Mouse (Mus musculus) CH12.LX (cell line): ENCODE measurements around the gene Cd33. TPM values are rescaled to one million over a fixed set of nuclear protein-coding genes. Genes with fewer than 3 reads are reported as not detected.

Experiments used
- DNase-seq: peaks from one replicate; pipeline ENCODE4 v3.0.0-alpha.2; 2013; ENCODE audit errors: extremely low read depth
- H3K27ac ChIP-seq: 2 replicates; pipeline ENCODE4 v1.5.1; 2012; ENCODE audit warnings: low read depth, mild to moderate bottlenecking, control low read depth, moderate library complexity; ENCODE audit not compliant: insufficient read depth
- H3K27me3 ChIP-seq: replicated peaks from 2 replicates; pipeline ENCODE3; 2012; ENCODE audit warnings: inconsistent platforms
- H3K36me3 ChIP-seq, 2 experiments: replicated peaks in 1 of 2; 2 replicates each; pipeline versions ENCODE3 to v1.6.1; 2012; ENCODE audit warnings: inconsistent platforms in 1 of 2, low read length in 1 of 2, mild to moderate bottlenecking in 1 of 2, mixed read lengths in 1 of 2, moderate library complexity in 1 of 2; ENCODE audit not compliant: control insufficient read depth in 1 of 2, insufficient read depth in 1 of 2
- H3K4me1 ChIP-seq, 2 experiments: 2 replicates each; pipeline ENCODE4 v1.6.1; 2012; ENCODE audit warnings: inconsistent platforms in 1 of 2, moderate library complexity in 1 of 2; ENCODE audit not compliant: insufficient read depth in 2 of 2, control insufficient read depth in 1 of 2
- H3K4me2 ChIP-seq: 2 replicates; pipeline ENCODE4 v1.6.1; 2012; ENCODE audit warnings: low read depth, mild to moderate bottlenecking, control low read depth; ENCODE audit not compliant: poor library complexity, insufficient read depth, severe bottlenecking
- H3K4me3 ChIP-seq, 3 experiments: fragments of 150-350 bp in 1 of 3; sonication (generic) in 1 of 3; replicated peaks in 1 of 3; 2 replicates each; pipeline versions ENCODE3 to v1.5.1; 2011 to 2012; ENCODE audit warnings: low read depth in 2 of 3, low read length in 2 of 3, mild to moderate bottlenecking in 2 of 3, moderate library complexity in 2 of 3, control low read depth in 1 of 3, improper control_type of control experiment in 1 of 3, inconsistent platforms in 1 of 3, mixed read lengths in 1 of 3; ENCODE audit not compliant: poor library complexity in 1 of 3
- H3K79me2 ChIP-seq: replicated peaks from 2 replicates; pipeline ENCODE4 v1.6.1; 2012; ENCODE audit warnings: mild to moderate bottlenecking, moderate library complexity; ENCODE audit not compliant: control insufficient read depth, poor library complexity, insufficient read depth, severe bottlenecking; ENCODE audit errors: extremely low read depth
- H3K9ac ChIP-seq: 2 replicates; pipeline ENCODE4 v1.6.1; 2012; ENCODE audit warnings: low read depth, mild to moderate bottlenecking, control low read depth, moderate library complexity; ENCODE audit not compliant: insufficient read depth
- H3K9me3 ChIP-seq: replicated peaks from 2 replicates; pipeline ENCODE3; 2012; ENCODE audit warnings: low read length, inconsistent platforms, mixed read lengths
- CHD1 ChIP-seq: IDR thresholded peaks from 2 replicates; pipeline ENCODE4 v1.6.1; 2012; ENCODE audit warnings: low read depth, low read length, improper control_type of control experiment, inconsistent platforms
- CHD2 ChIP-seq: IDR thresholded peaks from 2 replicates; pipeline ENCODE4 v1.6.1; 2011; ENCODE audit warnings: low read length, improper control_type of control experiment
- CTCF ChIP-seq, 2 experiments: IDR thresholded peaks in 1 of 2; conservative IDR thresholded peaks in 1 of 2; 2 replicates each; pipeline ENCODE4 v1.5.1; 2011 to 2012; ENCODE audit warnings: low read depth in 2 of 2, low read length in 2 of 2, improper control_type of control experiment in 1 of 2, inconsistent platforms in 1 of 2, mild to moderate bottlenecking in 1 of 2, moderate library complexity in 1 of 2
- ETS1 ChIP-seq: conservative IDR thresholded peaks from 2 replicates; pipeline ENCODE4 v1.6.1; 2012; ENCODE audit warnings: low read depth, mild to moderate bottlenecking, inconsistent platforms, low read length, improper control_type of control experiment, moderate library complexity
- GABPA ChIP-seq: IDR thresholded peaks from 2 replicates; pipeline ENCODE4 v1.6.1; 2012; ENCODE audit warnings: low read depth, low read length, improper control_type of control experiment, inconsistent platforms; ENCODE audit not compliant: insufficient replicate concordance
- IRF4 ChIP-seq: IDR thresholded peaks from 2 replicates; pipeline ENCODE4 v1.6.1; 2014; ENCODE audit warnings: low read depth, mild to moderate bottlenecking, inconsistent platforms, low read length, improper control_type of control experiment
- JUND ChIP-seq: conservative IDR thresholded peaks from 2 replicates; pipeline ENCODE4 v1.6.1; 2011; ENCODE audit warnings: low read depth, low read length, improper control_type of control experiment
- MAFK ChIP-seq: IDR thresholded peaks from 2 replicates; pipeline ENCODE4 v1.6.1; 2011; ENCODE audit warnings: low read length, improper control_type of control experiment; ENCODE audit not compliant: insufficient replicate concordance
- MAX ChIP-seq: IDR thresholded peaks from 2 replicates; pipeline ENCODE4 v1.6.1; 2011; ENCODE audit warnings: low read length, improper control_type of control experiment
- MAZ ChIP-seq: IDR thresholded peaks from 2 replicates; pipeline ENCODE4 v1.6.1; 2012; ENCODE audit warnings: low read depth, mild to moderate bottlenecking, inconsistent platforms, low read length, improper control_type of control experiment, moderate library complexity
- MEF2A ChIP-seq: IDR thresholded peaks from 2 replicates; pipeline ENCODE4 v1.6.1; 2014; ENCODE audit warnings: low read depth, mild to moderate bottlenecking, inconsistent platforms, low read length, improper control_type of control experiment, borderline replicate concordance
- MXI1 ChIP-seq: IDR thresholded peaks from 2 replicates; pipeline ENCODE4 v1.6.1; 2011; ENCODE audit warnings: mild to moderate bottlenecking, low read depth, low read length, improper control_type of control experiment
- NRF1 ChIP-seq: IDR thresholded peaks from 2 replicates; pipeline ENCODE4 v1.6.1; 2014; ENCODE audit warnings: low read depth, mild to moderate bottlenecking, inconsistent platforms, low read length, improper control_type of control experiment, moderate library complexity
- PAX5 ChIP-seq: IDR thresholded peaks from 2 replicates; pipeline ENCODE4 v1.6.1; 2012; ENCODE audit warnings: low read length, inconsistent platforms, mixed read lengths
- POLR2A ChIP-seq: IDR thresholded peaks from 2 replicates; pipeline ENCODE4 v1.6.1; 2011; ENCODE audit warnings: low read depth, mild to moderate bottlenecking, improper control_type of control experiment, low read length
- POLR2AphosphoS2 ChIP-seq: IDR thresholded peaks from 2 replicates; pipeline ENCODE4 v1.6.1; 2011; ENCODE audit warnings: low read depth, low read length, improper control_type of control experiment
- RAD21 ChIP-seq: IDR thresholded peaks from 2 replicates; pipeline ENCODE4 v1.6.1; 2011; ENCODE audit warnings: low read depth, mild to moderate bottlenecking, low read length, improper control_type of control experiment, moderate library complexity
- RCOR1 ChIP-seq: conservative IDR thresholded peaks from 2 replicates; pipeline ENCODE4 v1.6.1; 2012; ENCODE audit warnings: low read depth, mild to moderate bottlenecking, inconsistent platforms, low read length, improper control_type of control experiment
- SMC3 ChIP-seq: IDR thresholded peaks from 2 replicates; pipeline ENCODE4 v1.6.1; 2011; ENCODE audit warnings: low read depth, low read length, improper control_type of control experiment
- TBP ChIP-seq: conservative IDR thresholded peaks from 2 replicates; pipeline ENCODE4 v1.6.1; 2011; ENCODE audit warnings: low read depth, low read length, improper control_type of control experiment
- TCF12 ChIP-seq: IDR thresholded peaks from 2 replicates; pipeline ENCODE4 v1.6.1; 2014; ENCODE audit warnings: low read depth, mild to moderate bottlenecking, inconsistent platforms, low read length, improper control_type of control experiment
- UBTF ChIP-seq: IDR thresholded peaks from 2 replicates; pipeline ENCODE4 v1.6.1; 2012; ENCODE audit warnings: low read depth, mild to moderate bottlenecking, inconsistent platforms, low read length, improper control_type of control experiment, moderate library complexity
- ZKSCAN1 ChIP-seq: IDR thresholded peaks from 2 replicates; pipeline ENCODE4 v1.6.1; 2012; ENCODE audit warnings: low read depth, inconsistent platforms, low read length, improper control_type of control experiment, borderline replicate concordance
- ZMIZ1 ChIP-seq: IDR thresholded peaks from 2 replicates; pipeline ENCODE4 v1.6.1; 2012; ENCODE audit warnings: low read depth, mild to moderate bottlenecking, inconsistent platforms, low read length, improper control_type of control experiment
- dilution Hi-C: fragments of 300-500 bp; cut with MboI; formaldehyde crosslinking; loops from 2 replicates; pipeline ENCODE4 v1.14.3; 2020; ENCODE audit warnings: low sequenced_read_pairs; ENCODE audit not compliant: extremely low pct_unique_long_range_greater_than_20kb, extremely low pct_ligation_motif_present
- in situ Hi-C: fragments of 300-500 bp; cut with MboI; formaldehyde crosslinking; loops from 3 replicates; pipeline ENCODE4 v1.14.3; 2019; ENCODE audit warnings: low sequenced_read_pairs, low pct_ligation_motif_present, low pct_unique_long_range_greater_than_20kb, mixed read lengths
- polyA plus RNA-seq: library from polyadenylated mRNA; unstranded; fragments of >175 nt; gene quantifications from 2 replicates; pipeline ENCODE4 v1.2.1, GENCODE M21; 2012; ENCODE audit warnings: low read depth; ENCODE audit not compliant: insufficient read length
- total RNA-seq, 2 experiments: library from RNA; depleted of rRNA; stranded (reverse); fragments of 300-350 nt in 1 of 2; fragments of >200 nt in 1 of 2; gene quantifications; 2 replicates each; pipeline ENCODE4 v1.2.3; 2012 to 2014

Cd33 gene
- total and polyA plus RNA-seq, 3 experiments = 0.08 to 0.40 (median 0.09) TPM

DNA sequence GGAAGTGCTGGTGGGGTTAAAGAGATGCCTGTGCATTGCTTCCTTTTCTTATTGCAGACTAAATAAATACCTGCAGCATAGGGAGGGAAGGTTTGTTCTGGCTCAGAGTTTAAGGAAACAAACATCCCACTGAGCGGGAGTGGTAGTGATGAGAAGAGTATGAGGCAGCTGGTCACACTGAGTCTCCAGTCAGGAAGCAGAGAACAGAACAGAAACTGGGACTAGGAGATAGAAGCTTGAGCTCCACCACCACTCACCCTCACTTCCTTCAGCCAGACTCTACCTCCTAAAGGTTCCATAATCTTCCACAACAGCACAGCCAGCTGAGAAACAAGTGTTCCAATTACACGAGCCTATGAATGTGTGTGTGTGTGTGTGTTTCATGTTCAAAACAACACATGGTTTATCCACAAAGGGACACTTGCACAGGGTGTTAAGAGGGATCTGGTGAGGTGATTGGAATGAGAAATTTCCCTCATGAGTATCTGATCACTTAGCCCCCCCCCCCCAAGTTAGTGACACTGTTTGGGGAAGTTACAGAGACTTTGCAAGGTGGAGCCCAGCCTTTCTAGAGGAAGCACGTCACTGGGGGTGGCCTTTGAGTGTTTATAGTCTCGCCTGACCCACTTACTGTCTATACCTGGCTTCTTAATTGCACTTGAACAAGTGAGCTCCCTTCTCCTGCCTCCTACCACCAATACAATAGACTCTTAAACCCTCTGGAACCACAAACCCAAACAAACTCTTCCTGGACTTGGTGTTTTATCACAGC, 32.3 kb downstream of the Cd33 start:
- TF ChIP-seq ETS1 = no peak
- TF ChIP-seq MAX = no peak
- no peak for TF ChIP-seq PAX5
- TF ChIP-seq POLR2A = no peak
- no peak for TF ChIP-seq MAZ
- no peak for TF ChIP-seq TBP
- no peak for TF ChIP-seq NRF1
- no peak for TF ChIP-seq CHD2
- TF ChIP-seq POLR2AphosphoS2 = no peak
- TF ChIP-seq IRF4 = no peak
- TF ChIP-seq GABPA = no peak
- no peak for TF ChIP-seq MAFK
- DNase-seq = no peak
- H3K27me3 ChIP-seq = peaks cover 8% of the 10 kb centered on the region
- H3K9me3 ChIP-seq = no peaks in the 10 kb centered on the region
- H3K36me3 ChIP-seq = no peaks in the 10 kb centered on the region
- H3K9ac ChIP-seq = no peak overlapping the region
- no peaks in the 10 kb centered on the region for H3K79me2 ChIP-seq
- no peak overlapping the region for H3K4me3 ChIP-seq
- in situ Hi-C loops = no loop called here
- no peak overlapping the region for H3K27ac ChIP-seq
- no peak overlapping the region for H3K4me2 ChIP-seq
- peaks cover 2 to 12% of the 10 kb centered on the region in 2 experiments; a peak in 2 of 4 replicates for H3K4me1 ChIP-seq
- dilution Hi-C loops = no loop called here

DNA sequence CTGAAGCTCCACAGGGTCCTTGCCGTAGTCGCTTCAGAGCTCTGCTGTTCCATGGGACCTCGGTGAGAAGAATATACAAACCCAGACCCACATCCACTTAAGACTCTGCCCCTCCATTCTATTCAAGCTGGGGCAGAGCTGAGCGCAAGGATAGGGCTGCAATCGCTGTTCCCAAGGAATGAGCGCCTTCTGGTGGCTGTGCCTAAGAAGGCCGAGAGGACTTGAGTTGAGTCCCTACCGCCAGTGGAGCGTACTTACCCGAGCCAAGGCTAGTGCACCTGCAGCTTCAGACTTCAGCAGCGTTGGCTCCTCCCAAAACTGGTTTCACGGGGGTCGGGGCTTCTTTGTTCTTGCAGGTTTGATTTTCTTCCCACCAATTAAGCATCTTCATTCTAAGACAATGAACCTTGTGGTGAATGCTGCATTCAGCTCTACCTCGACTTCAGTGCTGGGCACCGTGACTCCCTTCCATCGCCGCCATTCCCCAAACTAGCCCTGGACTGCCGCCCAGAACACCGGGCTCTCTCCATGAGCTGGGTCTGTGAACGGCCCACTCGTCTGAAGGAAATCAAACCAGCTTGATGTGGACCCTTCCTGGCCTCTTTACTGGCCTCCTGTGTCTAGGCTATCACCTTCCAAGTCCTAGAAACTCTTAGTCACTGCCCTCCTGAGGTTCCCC, 48.7 kb downstream of the Cd33 start:
- Histone ChIP-seq H3K27ac (no peak overlapping the region), H3K27me3 (peaks cover 51% of the 10 kb centered on the region), H3K9ac (no peak overlapping the region), H3K4me1 (no peaks in the 10 kb centered on the region), H3K4me3 (no peak overlapping the region), H3K79me2 (no peaks in the 10 kb centered on the region), H3K9me3 (peaks cover 10% of the 10 kb centered on the region), H3K36me3 (no peaks in the 10 kb centered on the region), H3K4me2 (no peak overlapping the region)
- in situ Hi-C loops = loop anchor here (25.0 kb wide), 1 partner anchor 292 kb away; the partner anchor contains the start of genes Klk10, Klk8 and Klk9
- no peak for TF ChIP-seq CHD2
- no peak for TF ChIP-seq MXI1
- TF ChIP-seq MAZ = no peak
- TF ChIP-seq SMC3 = peak; percentile 83
- no peak for TF ChIP-seq ETS1
- no peak for TF ChIP-seq TCF12
- TF ChIP-seq ZKSCAN1 = no peak
- no peak for TF ChIP-seq POLR2A
- no peak for TF ChIP-seq ZMIZ1
- no peak for TF ChIP-seq CHD1
- TF ChIP-seq CTCF (conservative IDR thresholded peaks at IDR 0.05 in 1 of 2, IDR thresholded peaks at IDR 0.05 in 1 of 2; ENCODE audit: low read depth in 2 of 2, low read length in 2 of 2) = peak; percentile 14 to 83; a peak in 3 of 4 replicates
- no peak for TF ChIP-seq JUND
- TF ChIP-seq UBTF = no peak
- TF ChIP-seq RCOR1 = no peak
- peak; percentile 76 for TF ChIP-seq RAD21
- TF ChIP-seq MEF2A = no peak
- dilution Hi-C loops = no loop called here
- DNase-seq = peak; percentile 58
